Mouse (Mus musculus) neural tube, embryonic 11.5 days (tissue): ENCODE results near the gene Gm10097. TPM values are rescaled to one million over a fixed set of nuclear protein-coding genes. Genes with fewer than 3 reads are reported as not detected.

Source experiments
- ATAC-seq: fragments of 200-750 bp; cut with Nextera tagmentation; 2 replicates; pipeline ENCODE4 v1.8.0; 2017; ENCODE audit warnings: moderate number of reproducible peaks, mild to moderate bottlenecking, moderate TSS enrichment, moderate library complexity; ENCODE audit not compliant: insufficient read depth, low FRiP score, low TSS enrichment
- DNase-seq: peaks from one replicate; pipeline ENCODE4 v3.0.0-alpha.2; 2015; ENCODE audit warnings: low spot score
- H3K27ac ChIP-seq: fragments of 300-500 bp; sonication (generic); 2 replicates; pipeline ENCODE4 v1.5.1; 2014; ENCODE audit warnings: low read depth, mild to moderate bottlenecking, low read length
- H3K27me3 ChIP-seq: fragments of 300-500 bp; sonication (generic); 2 replicates; pipeline ENCODE4 v1.6.1; 2014; ENCODE audit warnings: mild to moderate bottlenecking, low read length, mixed read lengths; ENCODE audit not compliant: control insufficient read depth, insufficient read depth
- H3K36me3 ChIP-seq: fragments of 300-500 bp; sonication (generic); 2 replicates; pipeline ENCODE4 v1.6.1; 2014; ENCODE audit warnings: mild to moderate bottlenecking, low read length, moderate library complexity, mixed read lengths; ENCODE audit not compliant: control insufficient read depth, insufficient read depth
- H3K4me1 ChIP-seq: fragments of 300-500 bp; sonication (generic); 2 replicates; pipeline ENCODE4 v1.6.1; 2014; ENCODE audit warnings: low read length, mixed read lengths; ENCODE audit not compliant: control insufficient read depth, insufficient read depth
- H3K4me2 ChIP-seq: fragments of 300-500 bp; sonication (generic); 2 replicates; pipeline ENCODE4 v1.6.1; 2014; ENCODE audit warnings: low read depth, mild to moderate bottlenecking, moderate library complexity
- H3K4me3 ChIP-seq: fragments of 300-500 bp; sonication (generic); 2 replicates; pipeline ENCODE4 v1.5.1; 2014; ENCODE audit warnings: low read depth, low read length
- H3K9ac ChIP-seq: fragments of 300-500 bp; sonication (generic); 2 replicates; pipeline ENCODE4 v1.6.1; 2014; ENCODE audit warnings: mild to moderate bottlenecking, low read length
- H3K9me3 ChIP-seq: fragments of 300-500 bp; sonication (generic); 2 replicates; pipeline ENCODE4 v1.6.1; 2016; ENCODE audit warnings: low read length; ENCODE audit not compliant: control insufficient read depth
- WGBS: fragments of 180-500 bp; shearing (Covaris S2); extraction: QIAGEN DNeasy Blood & Tissue Kit; methylation state at CpG from one replicate; pipeline ENCODE4 v1.1.7; 2014; 5-methylcytosine and 5-hydroxymethylcytosine counted together
- polyA plus RNA-seq: library from polyadenylated mRNA; unstranded; fragments of >200 nt; fragmentation: Nextera tagmentation; extraction: Ambion mirVana; gene quantifications from 2 replicates; pipeline ENCODE4 v1.2.1, GENCODE M21; 2014

Gm10097 gene
- polyA plus RNA-seq = not detected in 2 replicates

DNA sequence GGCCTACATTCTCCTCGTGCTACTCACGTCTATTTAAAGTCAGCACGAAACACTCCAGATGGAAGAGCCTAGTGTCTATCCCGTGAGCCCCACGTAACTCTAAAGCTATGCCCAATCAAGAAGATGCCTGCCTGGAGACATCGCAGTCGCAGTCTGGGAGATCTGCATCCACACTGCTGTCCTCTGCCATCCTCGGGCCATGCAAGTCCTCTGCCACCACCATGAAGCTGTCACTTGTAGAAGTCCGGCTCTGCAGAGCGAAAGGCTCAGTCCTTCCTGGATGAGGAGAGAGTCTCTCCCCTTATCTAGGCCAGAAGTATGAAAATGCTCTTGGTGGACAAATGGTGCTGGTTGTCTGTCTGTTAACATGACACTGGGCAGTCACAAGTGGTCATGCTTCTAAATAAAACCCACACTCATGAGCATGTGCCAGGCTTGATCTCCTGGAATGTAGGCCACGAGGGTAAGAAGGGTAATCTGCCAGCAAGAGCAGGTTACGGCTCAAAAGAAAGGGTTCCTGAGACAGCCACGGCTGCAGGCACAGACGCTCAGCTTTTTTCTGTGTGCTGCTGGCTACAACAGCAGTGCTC, at the start of gene Gm10097:
Gene Gm10097 (plus strand): TSS at position 517 of the 590 bp plus-strand sequence.
- WGBS = 85% methylated on average over 14 of the region's 14 CpGs
- ATAC-seq (no peak), DNase-seq (no peak)
- H3K27me3 ChIP-seq = no peaks in the 10 kb centered on the region
- H3K4me3 ChIP-seq = no peak within 1 kb of the TSS
- no peak within 1 kb of the TSS for H3K4me2 ChIP-seq
- no peaks in the 10 kb centered on the region for H3K9me3 ChIP-seq
- H3K36me3 ChIP-seq = no peaks in the 10 kb centered on the region
- no peak within 1 kb of the TSS for H3K9ac ChIP-seq
- H3K4me1 ChIP-seq = no peaks in the 10 kb centered on the region
- H3K27ac ChIP-seq = no peak within 1 kb of the TSS

DNA sequence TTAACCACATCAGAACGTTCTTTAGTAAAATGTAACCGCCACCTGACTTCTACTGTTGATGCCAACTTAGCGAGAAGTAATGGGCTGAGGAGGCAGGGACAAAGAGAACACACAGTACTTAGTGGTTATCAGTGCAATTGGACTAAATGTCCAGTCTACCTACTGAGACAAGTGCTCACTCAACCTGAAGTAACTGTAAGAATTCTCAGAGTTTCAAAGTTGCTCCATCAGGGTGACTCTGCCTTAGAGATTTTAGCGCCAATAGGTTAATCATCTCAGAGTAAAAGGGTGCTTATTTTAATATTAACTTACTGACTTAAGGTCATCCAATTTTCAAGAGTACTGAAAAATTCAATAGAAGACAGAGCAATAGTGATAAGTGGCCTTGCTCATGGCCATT, 43.1 kb upstream of the Gm10097 start:
- Histone ChIP-seq H3K27me3 (no peaks in the 10 kb centered on the region), H3K4me2 (no peak overlapping the region), H3K4me3 (no peak overlapping the region), H3K4me1 (no peaks in the 10 kb centered on the region), H3K36me3 (no peaks in the 10 kb centered on the region), H3K27ac (no peak overlapping the region), H3K9me3 (no peaks in the 10 kb centered on the region), H3K9ac (no peak overlapping the region)
- 91% methylated on average over 4 of the region's 4 CpGs for WGBS
- DNase-seq (no peak), ATAC-seq (no peak)

DNA sequence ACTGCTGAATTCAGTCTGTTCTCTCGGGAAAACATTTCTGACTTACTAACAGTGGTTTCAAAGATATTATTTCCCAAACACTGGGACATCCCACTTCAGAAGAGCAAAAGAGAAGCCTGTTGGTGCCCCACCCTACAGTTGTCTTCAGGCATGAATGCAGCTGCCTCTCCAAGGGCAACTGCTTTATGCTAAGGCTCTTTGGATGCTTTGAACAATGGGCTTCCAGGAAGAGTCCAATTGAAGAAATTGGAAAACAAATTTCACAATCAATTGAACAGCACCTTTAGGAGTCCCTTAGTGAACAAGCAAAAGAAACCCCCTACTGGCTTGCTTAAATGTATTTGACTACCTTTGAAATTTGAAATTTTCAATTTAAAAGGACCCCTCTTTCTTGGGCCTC, 41.8 kb upstream of the Gm10097 start:
- H3K27ac ChIP-seq = no peak overlapping the region
- ATAC-seq (no peak), DNase-seq (no peak)
- no peaks in the 10 kb centered on the region for H3K36me3 ChIP-seq
- H3K4me3 ChIP-seq = no peak overlapping the region
- H3K9me3 ChIP-seq = no peaks in the 10 kb centered on the region
- no peaks in the 10 kb centered on the region for H3K4me1 ChIP-seq
- H3K27me3 ChIP-seq = no peaks in the 10 kb centered on the region
- H3K9ac ChIP-seq = no peak overlapping the region
- WGBS = 88% methylated on average over 1 of the region's 1 CpGs
- no peak overlapping the region for H3K4me2 ChIP-seq

DNA sequence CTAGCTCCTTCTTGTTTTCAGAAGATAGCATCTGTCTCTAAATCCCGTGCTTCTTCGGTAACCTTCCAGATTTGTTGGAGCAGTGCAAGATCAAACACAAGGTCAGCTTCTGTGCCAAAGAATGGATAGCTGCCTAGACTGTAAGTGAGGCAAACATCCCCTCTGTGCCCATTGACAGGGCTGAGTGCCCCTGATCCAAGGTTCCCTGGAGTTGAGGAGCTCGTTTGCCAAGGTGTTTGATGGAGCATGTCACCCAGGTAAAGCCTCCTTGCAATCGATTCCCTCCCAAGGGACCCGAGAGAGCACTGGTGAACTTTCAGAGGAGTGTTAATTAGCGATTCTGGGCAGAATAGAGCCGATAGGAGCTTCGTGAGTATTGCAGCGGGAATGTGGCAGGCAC, 40.7 kb upstream of the Gm10097 start:
- no peaks in the 10 kb centered on the region for H3K9me3 ChIP-seq
- H3K4me1 ChIP-seq = no peaks in the 10 kb centered on the region
- WGBS = 85% methylated on average over 9 of the region's 9 CpGs
- no peak overlapping the region for H3K4me3 ChIP-seq
- no peaks in the 10 kb centered on the region for H3K36me3 ChIP-seq
- H3K4me2 ChIP-seq = no peak overlapping the region
- ATAC-seq (no peak), DNase-seq (no peak)
- H3K27ac ChIP-seq = no peak overlapping the region
- H3K27me3 ChIP-seq = no peaks in the 10 kb centered on the region
- no peak overlapping the region for H3K9ac ChIP-seq

DNA sequence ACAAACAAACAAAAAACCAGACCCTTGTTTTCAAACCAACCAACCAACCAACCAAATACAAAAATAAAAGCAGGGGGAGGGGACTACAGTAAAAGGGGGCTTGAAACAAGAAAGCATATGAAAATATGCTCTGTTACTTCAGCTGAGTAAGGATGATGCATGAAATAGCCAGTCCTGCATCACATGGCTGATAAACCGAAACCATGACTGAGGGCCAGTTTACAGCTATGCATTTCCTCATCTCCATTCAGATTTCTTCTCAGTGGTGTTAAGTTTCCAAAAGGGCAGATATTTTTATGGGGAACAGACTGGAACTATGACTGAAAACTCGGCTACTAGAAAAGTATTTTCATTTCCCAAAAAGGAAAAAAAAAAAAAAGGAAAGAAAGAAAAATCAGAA, 39.8 kb upstream of the Gm10097 start:
- Histone ChIP-seq H3K4me2 (no peak overlapping the region), H3K27ac (no peak overlapping the region), H3K4me3 (no peak overlapping the region), H3K4me1 (no peaks in the 10 kb centered on the region), H3K9ac (no peak overlapping the region), H3K27me3 (no peaks in the 10 kb centered on the region), H3K36me3 (no peaks in the 10 kb centered on the region), H3K9me3 (no peaks in the 10 kb centered on the region)
- WGBS = 79% methylated on average over 2 of the region's 2 CpGs
- DNase-seq (no peak), ATAC-seq (no peak)

DNA sequence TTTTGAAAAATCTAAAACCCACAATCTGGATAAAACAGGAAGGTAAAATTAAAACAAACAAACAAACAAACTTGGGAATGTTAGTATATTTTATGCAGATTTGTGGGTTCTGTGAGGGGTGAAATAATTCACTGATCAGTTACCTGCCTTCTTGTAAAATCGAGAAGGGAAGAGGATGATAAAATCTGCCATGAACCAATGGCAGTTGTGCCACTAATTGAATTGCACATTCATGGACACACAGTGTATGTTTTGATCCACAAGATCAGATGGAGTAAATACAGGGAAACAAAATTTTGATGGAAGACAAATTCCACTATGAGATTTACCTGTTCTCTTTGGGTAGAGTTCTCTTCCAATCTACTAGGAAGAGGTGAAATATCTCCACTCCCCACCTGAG, 39.1 kb upstream of the Gm10097 start:
- no peaks in the 10 kb centered on the region for H3K36me3 ChIP-seq
- H3K4me3 ChIP-seq = no peak overlapping the region
- H3K9me3 ChIP-seq = no peaks in the 10 kb centered on the region
- no peak overlapping the region for H3K27ac ChIP-seq
- no peaks in the 10 kb centered on the region for H3K4me1 ChIP-seq
- no peak for ATAC-seq
- WGBS = 85% methylated on average over 1 of the region's 1 CpGs
- no peak overlapping the region for H3K9ac ChIP-seq
- no peak overlapping the region for H3K4me2 ChIP-seq
- H3K27me3 ChIP-seq = no peaks in the 10 kb centered on the region
- no peak for DNase-seq

DNA sequence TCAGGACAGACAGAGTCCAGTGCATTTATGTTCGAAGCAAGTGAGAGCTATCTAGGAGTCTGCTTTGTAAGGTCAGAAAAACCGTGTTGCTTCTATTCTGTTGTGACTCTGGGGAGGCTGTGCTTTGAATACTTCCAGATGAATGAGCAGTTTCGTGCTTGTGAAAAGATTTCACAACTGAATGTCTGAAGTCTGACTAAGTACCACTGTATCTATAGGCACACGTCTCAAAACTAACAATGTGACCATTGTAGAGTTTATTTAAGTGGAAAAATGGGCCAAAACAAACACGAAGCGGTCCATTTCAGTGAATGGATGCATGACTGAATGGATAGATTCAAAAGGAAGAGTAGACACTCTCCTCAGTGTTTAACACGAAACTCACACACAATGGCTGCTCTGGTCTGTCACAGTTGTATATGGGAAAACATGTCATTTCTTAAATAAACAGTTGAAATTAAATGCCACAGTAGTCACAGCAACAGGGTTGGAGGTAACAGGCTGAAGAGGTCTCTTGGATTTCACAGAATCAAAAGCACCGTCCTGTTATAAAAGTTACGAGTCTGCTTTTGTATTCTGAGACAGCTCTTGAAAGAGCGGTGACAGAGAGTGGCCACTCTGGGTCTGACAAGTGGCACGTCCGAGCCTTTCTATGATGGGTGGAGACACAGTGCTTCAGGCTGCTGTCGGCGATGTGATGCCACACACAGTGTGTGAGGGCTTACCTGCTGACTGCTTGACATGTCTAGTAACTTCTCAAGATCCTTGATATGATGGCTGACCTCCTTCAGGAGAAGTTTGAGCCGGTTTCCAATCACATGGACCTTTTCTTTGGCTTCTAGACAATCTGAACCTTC, 36.6 kb upstream of the Gm10097 start:
- H3K27me3 ChIP-seq = no peaks in the 10 kb centered on the region
- 46% methylated on average over 15 of the region's 15 CpGs for WGBS
- DNase-seq = no peak
- no peaks in the 10 kb centered on the region for H3K36me3 ChIP-seq
- H3K27ac ChIP-seq = no peak overlapping the region
- no peak overlapping the region for H3K4me3 ChIP-seq
- no peak overlapping the region for H3K4me2 ChIP-seq
- H3K4me1 ChIP-seq = no peaks in the 10 kb centered on the region
- peak; percentile 81 for ATAC-seq
- no peaks in the 10 kb centered on the region for H3K9me3 ChIP-seq
- H3K9ac ChIP-seq = no peak overlapping the region

DNA sequence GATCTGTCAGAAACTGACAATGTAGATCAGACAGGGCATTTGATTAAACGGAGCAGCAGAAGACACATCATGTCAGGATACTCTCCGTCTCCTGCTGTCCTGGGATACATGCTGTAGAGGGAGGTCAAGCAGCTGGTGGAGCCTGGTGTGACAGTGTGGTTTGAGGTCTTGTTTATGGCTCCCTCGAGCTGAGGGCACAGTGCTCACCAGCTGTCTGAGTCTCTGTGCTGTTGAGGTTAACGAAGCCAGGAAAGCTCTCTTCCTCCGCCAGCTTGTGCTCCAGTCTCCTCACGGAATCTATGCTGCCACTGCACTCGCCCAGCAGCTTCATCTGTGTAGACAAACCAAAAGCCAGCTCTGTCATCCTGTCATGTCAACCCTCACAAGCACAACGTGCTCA, 27.7 kb upstream of the Gm10097 start:
- H3K4me2 ChIP-seq = no peak overlapping the region
- no peak overlapping the region for H3K4me3 ChIP-seq
- H3K27me3 ChIP-seq = no peaks in the 10 kb centered on the region
- DNase-seq = no peak
- H3K27ac ChIP-seq = no peak overlapping the region
- H3K9ac ChIP-seq = no peak overlapping the region
- 59% methylated on average over 8 of the region's 8 CpGs for WGBS
- no peaks in the 10 kb centered on the region for H3K4me1 ChIP-seq
- ATAC-seq = no peak
- H3K36me3 ChIP-seq = no peaks in the 10 kb centered on the region
- H3K9me3 ChIP-seq = no peaks in the 10 kb centered on the region

DNA sequence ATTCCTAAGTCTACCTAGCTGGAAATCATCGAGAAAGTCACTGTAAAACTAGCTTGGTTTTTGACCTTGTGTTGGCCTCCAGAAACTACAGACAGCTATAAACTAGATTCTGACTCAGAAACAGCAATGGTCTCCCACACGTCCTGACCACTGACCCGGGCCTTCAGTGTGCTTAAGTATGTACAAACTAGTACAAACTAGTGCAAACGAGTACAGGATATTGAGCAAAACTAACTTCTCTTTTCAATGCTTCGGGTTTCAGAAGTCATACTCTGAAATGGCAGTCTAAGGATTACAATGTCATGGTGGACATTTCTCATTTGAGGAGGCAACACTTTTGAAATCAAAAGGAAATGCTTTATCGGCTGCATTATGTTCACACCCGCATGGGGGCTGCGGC, 24.5 kb upstream of the Gm10097 start:
- no peaks in the 10 kb centered on the region for H3K36me3 ChIP-seq
- no peaks in the 10 kb centered on the region for H3K27me3 ChIP-seq
- no peak overlapping the region for H3K9ac ChIP-seq
- no peak for DNase-seq
- ATAC-seq = no peak
- no peak overlapping the region for H3K4me3 ChIP-seq
- 88% methylated on average over 8 of the region's 8 CpGs for WGBS
- no peaks in the 10 kb centered on the region for H3K9me3 ChIP-seq
- no peak overlapping the region for H3K27ac ChIP-seq
- no peaks in the 10 kb centered on the region for H3K4me1 ChIP-seq
- H3K4me2 ChIP-seq = no peak overlapping the region
